8 mouse cellular contexts compared by ENCODE assay signal in the genomic region with DNA sequence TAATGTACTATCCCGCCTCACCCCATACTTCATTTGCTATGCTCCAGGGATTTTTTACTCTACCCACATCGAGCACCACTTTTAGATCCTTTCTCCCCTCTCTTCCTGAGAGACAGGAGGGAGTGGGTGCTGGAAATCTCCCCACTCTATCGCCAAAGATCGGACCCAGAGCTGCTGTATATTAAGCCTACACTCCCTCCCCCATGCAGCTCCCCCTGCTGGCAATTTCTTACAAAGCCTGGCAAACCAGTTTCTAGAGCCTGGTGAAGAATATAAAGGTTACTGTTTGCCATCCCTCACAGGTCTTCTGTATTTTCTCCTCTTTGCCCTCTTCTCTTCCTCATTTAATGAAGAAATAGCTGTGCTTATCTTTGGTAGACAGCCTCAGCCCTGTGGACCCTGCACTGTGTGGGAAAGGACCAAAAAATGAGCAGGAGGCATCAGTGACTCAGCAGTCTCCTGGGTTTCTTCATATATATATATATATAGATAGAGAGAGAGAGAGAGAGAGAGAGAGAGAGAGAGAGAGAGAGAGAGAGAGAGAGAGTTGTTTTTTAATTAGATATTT. TPM values are rescaled to one million over a fixed set of nuclear protein-coding genes. Genes with fewer than 3 reads are reported as not detected.
A peak's percentile ranks its signal among the peaks of the same experiment; 100 is the strongest.
DNase-seq lines count a peak whose midpoint lies in the region; ATAC-seq and TF ChIP-seq lines count a peak whose summit lies in the region.
"Had no signal": no experiment of that assay in that cellular context is flagged by ENCODE, and none has a peak within 500 bp of the region (broad histone marks: within the 10 kb centered on the region; RNA-seq: fewer than 3 reads in every experiment).

No protein-coding gene starts in this region.

- no peaks in the 10 kb centered on the region for H3K79me2 ChIP-seq in CH12.LX (replicated peaks; ENCODE audit: control insufficient read depth, extremely low read depth, insufficient read depth, poor library complexity, severe bottlenecking)

- no peak overlapping the region for H3K9ac ChIP-seq in kidney, embryonic 15.5 days
- no peak overlapping the region for H3K9ac ChIP-seq in CH12.LX (ENCODE audit: insufficient read depth, low read depth)
- H3K9ac ChIP-seq: limb, embryonic 13.5 days had no signal

- H3K4me2 ChIP-seq in kidney, embryonic 15.5 days: no peak overlapping the region
- 0 out of 2 replicates have a peak overlapping the region, but pooled peaks have one; percentile 13 for H3K4me2 ChIP-seq in CH12.LX (ENCODE audit: insufficient read depth, low read depth, poor library complexity, severe bottlenecking)
- H3K4me2 ChIP-seq: limb, embryonic 13.5 days had no signal

- no peaks in the 10 kb centered on the region for H3K36me3 ChIP-seq in kidney, embryonic 15.5 days
- no peaks in the 10 kb centered on the region for H3K36me3 ChIP-seq in CH12.LX (replicated peaks in 1 of 2; ENCODE audit: control insufficient read depth in 1 of 2, insufficient read depth in 1 of 2, low read length in 1 of 2)
- H3K36me3 ChIP-seq: limb, embryonic 13.5 days had no signal

- H3K27ac ChIP-seq in kidney, embryonic 15.5 days: no peak overlapping the region
- H3K27ac ChIP-seq in CH12.LX (ENCODE audit: insufficient read depth, low read depth): no peak overlapping the region
- H3K27ac ChIP-seq: limb, embryonic 13.5 days had no signal

- WGBS in kidney, embryonic 15.5 days: 38% methylated on average over 4 of the region's 4 CpGs

- in situ Hi-C loops in CH12.LX (cut with MboI; ENCODE audit: low pct_ligation_motif_present, low pct_unique_long_range_greater_than_20kb, low sequenced_read_pairs): no loop called here

- no peaks in the 10 kb centered on the region for H3K9me3 ChIP-seq in kidney, embryonic 15.5 days (replicated peaks)
- H3K9me3 ChIP-seq in CH12.LX (replicated peaks; ENCODE audit: low read length): no peaks in the 10 kb centered on the region
- H3K9me3 ChIP-seq: limb, embryonic 13.5 days had no signal

- H3K4me1 ChIP-seq in kidney, embryonic 15.5 days: no peaks in the 10 kb centered on the region
- H3K4me1 ChIP-seq in CH12.LX (ENCODE audit: control insufficient read depth in 1 of 2, insufficient read depth in 2 of 2): no peaks in the 10 kb centered on the region
- H3K4me1 ChIP-seq: limb, embryonic 13.5 days had no signal

- no peak for ATAC-seq in kidney, embryonic 15.5 days (replicated peaks; ENCODE audit: low FRiP score)
- peak; percentile 37; the same call in 1 of the 2 replicates for ATAC-seq in granulocyte monocyte progenitor cell, adult 5-6 weeks (replicated peaks; ENCODE audit: poor library complexity, severe bottlenecking)

- peak; percentile 50 to 69 for TF ChIP-seq CTCF in CH12.LX (conservative IDR thresholded peaks at IDR 0.05 in 1 of 2, IDR thresholded peaks at IDR 0.05 in 1 of 2; ENCODE audit: low read depth in 2 of 2, low read length in 2 of 2)

- DNase-seq in kidney, adult 18-20 months: peak; percentile 21
- DNase-seq in CH12.LX (ENCODE audit: extremely low read depth) (peak; percentile 35), MEL-GATA-1-ER (ENCODE audit: extremely low read depth, low read depth) (peak; percentile 85)
- peak; percentile 26 for DNase-seq in retina, postnatal 1 day
- DNase-seq in natural killer cell, adult 2 months (ENCODE audit: low spot score in 2 of 2): no peak

- H3K27me3 ChIP-seq in kidney, embryonic 15.5 days: no peaks in the 10 kb centered on the region
- no peaks in the 10 kb centered on the region for H3K27me3 ChIP-seq in CH12.LX (replicated peaks)
- H3K27me3 ChIP-seq: limb, embryonic 13.5 days had no signal

- H3K4me3 ChIP-seq in kidney, embryonic 15.5 days (replicated peaks): no peak overlapping the region
- H3K4me3 ChIP-seq in CH12.LX (replicated peaks in 1 of 3; ENCODE audit: low read depth in 2 of 3, low read length in 2 of 3, poor library complexity in 1 of 3): no peak overlapping the region
- H3K4me3 ChIP-seq: limb, embryonic 13.5 days had no signal

- peak; percentile 6 for TF ChIP-seq RAD21 in CH12.LX (IDR thresholded peaks at IDR 0.05; ENCODE audit: low read depth, low read length)

- no peak for TF ChIP-seq POLR2A in CH12.LX (IDR thresholded peaks at IDR 0.05; ENCODE audit: low read depth, low read length)

- dilution Hi-C loops in CH12.LX (cut with MboI; ENCODE audit: extremely low pct_ligation_motif_present, extremely low pct_unique_long_range_greater_than_20kb, low sequenced_read_pairs): no loop called here

- TF ChIP-seq EP300 in CH12.LX (IDR thresholded peaks at IDR 0.05; ENCODE audit: low read length): no peak

TF ChIP-seq in CH12.LX, 34 proteins besides CTCF, POLR2A, EP300 and RAD21:
- TF ChIP-seq MYC (IDR thresholded peaks at IDR 0.05; ENCODE audit: low read depth, low read length) (no peak), SMC3 (IDR thresholded peaks at IDR 0.05; ENCODE audit: low read depth, low read length) (peak; percentile 39)

RNA-seq across cellular contexts. Expression of gene Nqo2, which starts 22.2 kb away (rescaled TPM):
- 26.1 and 26.2 TPM in 2 replicates for polyA plus RNA-seq in kidney, embryonic 15.5 days (2015; fragmentation: Nextera tagmentation; extraction: Ambion mirVana)
- total RNA-seq in CH12.LX (2012; rRNA removed) (4.3 and 4.8 TPM in 2 replicates), CH12.LX (2014; rRNA removed) (10.6 and 11.2 TPM in 2 replicates)
- 10.7 and 13.9 TPM in 2 replicates for polyA plus RNA-seq in CH12.LX (2012; ENCODE audit: insufficient read length, low read depth)
- total RNA-seq in granulocyte monocyte progenitor cell, adult 5-6 weeks (2014; fragmentation: Nextera tagmentation): 24.2 and 43.8 TPM in 2 replicates
- 35.0 and 39.7 TPM in 2 replicates for total RNA-seq in granulocyte monocyte progenitor cell, adult 5-6 weeks (2017)

RNA-seq across cellular contexts. Expression of gene Serpinb6c, which starts 36.8 kb away (rescaled TPM):
- polyA plus RNA-seq in kidney, embryonic 15.5 days (2015; fragmentation: Nextera tagmentation; extraction: Ambion mirVana): 0.19 and 0.32 TPM in 2 replicates
- total RNA-seq in CH12.LX (2012; rRNA removed): not detected in 2 replicates
- total RNA-seq in CH12.LX (2014; rRNA removed): not detected in 2 replicates
- polyA plus RNA-seq in CH12.LX (2012; ENCODE audit: insufficient read length, low read depth): not detected in 2 replicates
- total RNA-seq in granulocyte monocyte progenitor cell, adult 5-6 weeks (2014; fragmentation: Nextera tagmentation): not detected in 2 replicates
- not detected in 2 replicates for total RNA-seq in granulocyte monocyte progenitor cell, adult 5-6 weeks (2017)

RNA-seq across cellular contexts. Expression of gene Ripk1, which starts 59.9 kb away (rescaled TPM):
- polyA plus RNA-seq in kidney, embryonic 15.5 days (2015; fragmentation: Nextera tagmentation; extraction: Ambion mirVana): 18.3 and 18.6 TPM in 2 replicates
- total RNA-seq in CH12.LX (2012; rRNA removed) (13.1 and 15.0 TPM in 2 replicates), CH12.LX (2014; rRNA removed) (16.6 and 17.1 TPM in 2 replicates)
- polyA plus RNA-seq in CH12.LX (2012; ENCODE audit: insufficient read length, low read depth): 17.9 and 18.6 TPM in 2 replicates
- 37.3 and 42.8 TPM in 2 replicates for total RNA-seq in granulocyte monocyte progenitor cell, adult 5-6 weeks (2014; fragmentation: Nextera tagmentation)
- 52.7 and 67.2 TPM in 2 replicates for total RNA-seq in granulocyte monocyte progenitor cell, adult 5-6 weeks (2017)

Comparison
In these comparisons a context has a peak if more than half of its experiments do, and no peak if none do; other contexts are left out.
1. DNase-seq: peak in kidney, adult 18-20 months (single experiment), CH12.LX (single experiment), MEL-GATA-1-ER (single experiment) and retina, postnatal 1 day (single experiment); none in natural killer cell, adult 2 months (0 of 2).